Mouse (Mus musculus) kidney, adult 2 months (tissue): ENCODE results near the gene Frmd4b. TPM values are rescaled to one million over a fixed set of nuclear protein-coding genes. Genes with fewer than 3 reads are reported as not detected.

ENCODE experiments used
- DNase-seq: peaks from one replicate; pipeline ENCODE4 v3.0.0; 2021
- H3K27ac ChIP-seq: fragments of 200-500 bp; 2 replicates; pipeline ENCODE4 v1.5.1; 2012; ENCODE audit warnings: low read depth, low read length, control low read depth, inconsistent platforms; ENCODE audit not compliant: insufficient read depth
- H3K27me3 ChIP-seq: fragments of 200-500 bp; replicated peaks from 2 replicates; pipeline ENCODE4 v1.6.1; 2012; ENCODE audit warnings: mild to moderate bottlenecking, moderate library complexity, low read length, inconsistent platforms; ENCODE audit not compliant: control insufficient read depth, insufficient read depth
- H3K36me3 ChIP-seq: fragments of 200-500 bp; 2 replicates; pipeline ENCODE4 v1.6.1; 2012; ENCODE audit warnings: mild to moderate bottlenecking, moderate library complexity, low read length, inconsistent platforms; ENCODE audit not compliant: control insufficient read depth, insufficient read depth
- H3K4me1 ChIP-seq: fragments of 200-500 bp; 2 replicates; pipeline ENCODE4 v1.6.1; 2011; ENCODE audit warnings: low read length; ENCODE audit not compliant: control insufficient read depth, insufficient read depth
- H3K4me3 ChIP-seq: fragments of 200-500 bp; 2 replicates; pipeline ENCODE4 v1.5.1; 2011; ENCODE audit warnings: mild to moderate bottlenecking, low read depth, low read length, control low read depth; ENCODE audit not compliant: insufficient read depth
- CTCF ChIP-seq: fragments of 200-500 bp; conservative IDR thresholded peaks from 2 replicates; pipeline ENCODE4 v1.5.1; 2011; ENCODE audit warnings: low read depth, mild to moderate bottlenecking, control low read depth, low read length, moderate library complexity, mixed read lengths; ENCODE audit not compliant: insufficient read depth, insufficient read length
- POLR2A ChIP-seq: fragments of 200-500 bp; IDR thresholded peaks from one replicate; pipeline ENCODE4 v1.6.1; 2011; ENCODE audit warnings: low read depth, low read length, control low read depth
- WGBS: fragments of 180-500 bp; shearing (Covaris S2); methylation state at CpG from one replicate; pipeline ENCODE4 v1.1.7; 2018; 5-methylcytosine and 5-hydroxymethylcytosine counted together
- polyA plus RNA-seq: library from polyadenylated mRNA; depleted of rRNA; stranded (reverse); fragments of >200 nt; gene quantifications from 2 replicates; pipeline ENCODE4 v1.2.3, GENCODE M21; 2012

Gene Frmd4b
- polyA plus RNA-seq, 1 experiment: 18.2 TPM

GRCm38 (mm10) chr6:97595218-97595617 lies 22.1 kb downstream of the Frmd4b start:
- Histone ChIP-seq H3K27ac (no peak overlapping the region), H3K36me3 (no peaks in the 10 kb centered on the region), H3K4me1 (no peaks in the 10 kb centered on the region), H3K4me3 (no peak overlapping the region), H3K27me3 (no peaks in the 10 kb centered on the region)
- 65% methylated on average over 3 of the region's 3 CpGs for WGBS
- no peak for DNase-seq
- TF ChIP-seq POLR2A (no peak), CTCF (no peak)

GRCm38 (mm10) chr6:97594589-97594988 lies 22.8 kb downstream of the Frmd4b start:
- Histone ChIP-seq H3K36me3 (no peaks in the 10 kb centered on the region), H3K4me3 (no peak overlapping the region), H3K4me1 (no peaks in the 10 kb centered on the region), H3K27ac (no peak overlapping the region), H3K27me3 (no peaks in the 10 kb centered on the region)
- WGBS: 89% methylated on average over 7 of the region's 7 CpGs
- no peak for DNase-seq
- no peak for TF ChIP-seq CTCF
- TF ChIP-seq POLR2A: no peak

- DNase-seq: no peak
- Histone ChIP-seq H3K4me3 (no peak overlapping the region), H3K27me3 (no peaks in the 10 kb centered on the region), H3K27ac (no peak overlapping the region), H3K4me1 (no peaks in the 10 kb centered on the region), H3K36me3 (no peaks in the 10 kb centered on the region)
- 73% methylated on average over 5 of the region's 5 CpGs for WGBS
- no peak for TF ChIP-seq CTCF
- TF ChIP-seq POLR2A: no peak
Observed at GRCm38 (mm10) chr6:97590230-97590629, 27.1 kb downstream of the Frmd4b start.

- no peak for DNase-seq
- H3K4me3 ChIP-seq: no peak overlapping the region
- H3K27ac ChIP-seq: no peak overlapping the region
- no peaks in the 10 kb centered on the region for H3K27me3 ChIP-seq
- no peaks in the 10 kb centered on the region for H3K4me1 ChIP-seq
- 91% methylated on average over 3 of the region's 3 CpGs for WGBS
- H3K36me3 ChIP-seq: no peaks in the 10 kb centered on the region
- TF ChIP-seq POLR2A (no peak), CTCF (no peak)
Observed at GRCm38 (mm10) chr6:97589581-97589980, 27.8 kb downstream of the Frmd4b start.

- no peak overlapping the region for H3K27ac ChIP-seq
- TF ChIP-seq CTCF: no peak
- TF ChIP-seq POLR2A: no peak
- no peak for DNase-seq
- H3K4me1 ChIP-seq: no peaks in the 10 kb centered on the region
- no peaks in the 10 kb centered on the region for H3K27me3 ChIP-seq
- WGBS: 91% methylated on average over 7 of the region's 7 CpGs
- H3K4me3 ChIP-seq: no peak overlapping the region
- no peaks in the 10 kb centered on the region for H3K36me3 ChIP-seq
Observed at GRCm38 (mm10) chr6:97589031-97589430, 28.3 kb downstream of the Frmd4b start.

GRCm38 (mm10) chr6:97586606-97587005 lies 30.7 kb downstream of the Frmd4b start:
- no peak overlapping the region for H3K4me3 ChIP-seq
- no peaks in the 10 kb centered on the region for H3K36me3 ChIP-seq
- H3K27ac ChIP-seq: no peak overlapping the region
- no peaks in the 10 kb centered on the region for H3K27me3 ChIP-seq
- no peak for DNase-seq
- TF ChIP-seq CTCF (no peak), POLR2A (no peak)
- no peaks in the 10 kb centered on the region for H3K4me1 ChIP-seq

GRCm38 (mm10) chr6:97586024-97586423 lies 31.3 kb downstream of the Frmd4b start:
- Histone ChIP-seq H3K4me1 (no peaks in the 10 kb centered on the region), H3K36me3 (no peaks in the 10 kb centered on the region), H3K4me3 (no peak overlapping the region), H3K27ac (no peak overlapping the region), H3K27me3 (no peaks in the 10 kb centered on the region)
- TF ChIP-seq POLR2A: no peak
- TF ChIP-seq CTCF: no peak
- DNase-seq: no peak
- 49% methylated on average over 8 of the region's 8 CpGs for WGBS

GRCm38 (mm10) chr6:97582748-97583147 lies 34.6 kb downstream of the Frmd4b start:
- Histone ChIP-seq H3K4me1 (no peaks in the 10 kb centered on the region; the same call in 1 of the 2 replicates), H3K27ac (no peak overlapping the region), H3K4me3 (no peak overlapping the region), H3K27me3 (no peaks in the 10 kb centered on the region), H3K36me3 (no peaks in the 10 kb centered on the region)
- TF ChIP-seq CTCF (no peak), POLR2A (no peak)
- 57% methylated on average over 8 of the region's 8 CpGs for WGBS
- DNase-seq: no peak
